Mouse (Mus musculus): ENCODE results near the gene Abl2. TPM values are rescaled to one million over a fixed set of nuclear protein-coding genes. Genes with fewer than 3 reads are reported as not detected.
A peak's percentile ranks its signal among the peaks of the same experiment; 100 is the strongest.

Gene Abl2
- total and polyA plus RNA-seq, 2 experiments from 2014 or later: 4.6 to 29.2 TPM

DNA sequence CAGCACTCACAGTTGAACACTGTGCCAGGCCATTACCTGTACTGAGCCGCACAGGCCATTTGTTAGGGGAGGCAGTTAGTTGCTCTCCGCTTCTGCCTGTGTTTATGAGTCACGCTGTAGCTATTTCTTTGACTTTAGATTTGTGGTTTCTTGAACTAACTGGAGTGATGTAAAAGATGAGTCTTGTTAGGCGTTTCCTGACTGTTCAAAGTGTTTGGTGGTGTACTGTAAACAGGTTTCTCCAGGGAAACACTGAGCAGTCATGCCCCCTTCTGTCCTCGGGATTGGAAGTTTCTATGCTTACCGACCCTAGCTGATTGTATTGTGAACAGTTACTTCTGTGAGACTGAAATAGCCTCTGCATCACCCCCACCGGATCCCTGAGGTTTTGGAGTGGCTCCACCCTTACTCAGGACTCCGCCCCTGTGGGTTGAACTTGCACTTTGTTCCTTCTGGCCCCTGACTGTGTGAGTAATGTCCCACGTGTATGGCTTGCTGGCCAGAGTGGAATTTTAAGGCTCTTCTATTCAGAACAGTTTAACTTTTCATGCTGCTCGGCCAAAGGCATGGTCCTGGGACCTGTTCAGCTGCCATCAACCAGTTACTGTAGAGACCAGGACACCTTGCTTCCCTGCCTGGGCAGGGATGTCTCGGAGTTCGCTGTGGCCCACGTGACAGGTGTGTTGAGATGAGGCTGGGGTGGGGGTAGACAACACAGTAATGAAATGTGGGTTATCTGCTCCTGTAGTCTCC lies 57.0 kb downstream of the Abl2 start:
- Histone ChIP-seq H3K27ac (ENCODE audit: low read depth, low read length) (no peak overlapping the region), H3K4me3 (ENCODE audit: low read depth, low read length) (no peak overlapping the region), H3K27me3 (ENCODE audit: insufficient read depth, low read length) (no peaks in the 10 kb centered on the region), H3K9ac (no peak overlapping the region), H3K4me2 (ENCODE audit: low read depth) (no peak overlapping the region), H3K9me3 (ENCODE audit: low read length) (no peaks in the 10 kb centered on the region), H3K4me1 (ENCODE audit: insufficient read depth) (peaks cover 6% of the 10 kb centered on the region; the same call in 1 of the 2 replicates), H3K36me3 (ENCODE audit: insufficient read depth) (no peaks in the 10 kb centered on the region)
- DNase-seq (no peak), ATAC-seq (peak; percentile 27; the same call in 1 of the 2 replicates)
- 29% methylated on average over 13 of the region's 13 CpGs for WGBS
- TF ChIP-seq CTCF (IDR thresholded peaks at IDR 0.05; ENCODE audit: low read depth): no peak

DNA sequence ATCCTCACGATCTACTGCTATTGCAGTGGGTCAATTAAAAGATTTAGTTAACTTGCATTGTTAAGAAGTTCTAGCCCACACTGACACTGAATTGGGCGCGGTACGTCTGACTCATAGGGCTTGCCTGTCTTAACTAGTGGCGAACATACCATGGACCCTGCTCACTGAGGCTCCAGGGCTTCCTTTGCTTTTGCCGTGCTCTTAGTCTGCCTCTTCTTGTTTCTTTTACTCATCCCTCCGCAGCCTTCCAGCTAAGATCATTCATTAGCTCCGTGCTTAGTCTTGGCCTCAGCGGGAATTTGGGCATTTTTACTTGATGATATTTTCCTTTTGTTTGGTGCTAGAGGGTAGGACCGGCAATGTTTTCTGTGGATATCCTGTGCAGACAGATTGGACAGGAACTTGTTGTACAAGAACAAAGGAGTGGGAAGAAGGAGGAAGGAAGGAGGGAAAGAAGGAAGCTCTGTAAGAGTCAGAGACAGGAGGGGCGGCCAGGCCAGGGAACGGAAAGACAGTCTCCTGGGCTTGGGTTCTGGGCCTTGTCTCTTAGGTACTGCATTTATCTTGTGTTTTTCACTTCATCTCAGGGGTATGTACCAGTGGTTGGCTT lies 58.5 kb downstream of the Abl2 start:
- H3K27me3 ChIP-seq (ENCODE audit: insufficient read depth, low read length): no peaks in the 10 kb centered on the region
- peaks cover 6% of the 10 kb centered on the region; the same call in 1 of the 2 replicates for H3K4me1 ChIP-seq (ENCODE audit: insufficient read depth)
- no peak overlapping the region for H3K27ac ChIP-seq (ENCODE audit: low read depth, low read length)
- 32% methylated on average over 12 of the region's 12 CpGs for WGBS
- no peak overlapping the region for H3K4me3 ChIP-seq (ENCODE audit: low read depth, low read length)
- H3K9me3 ChIP-seq (ENCODE audit: low read length): no peaks in the 10 kb centered on the region
- no peak for TF ChIP-seq CTCF (IDR thresholded peaks at IDR 0.05; ENCODE audit: low read depth)
- H3K36me3 ChIP-seq (ENCODE audit: insufficient read depth): no peaks in the 10 kb centered on the region; the same call in 1 of the 2 replicates
- ATAC-seq: no peak
- H3K9ac ChIP-seq: no peak overlapping the region
- DNase-seq: no peak
- H3K4me2 ChIP-seq (ENCODE audit: low read depth): no peak overlapping the region

DNA sequence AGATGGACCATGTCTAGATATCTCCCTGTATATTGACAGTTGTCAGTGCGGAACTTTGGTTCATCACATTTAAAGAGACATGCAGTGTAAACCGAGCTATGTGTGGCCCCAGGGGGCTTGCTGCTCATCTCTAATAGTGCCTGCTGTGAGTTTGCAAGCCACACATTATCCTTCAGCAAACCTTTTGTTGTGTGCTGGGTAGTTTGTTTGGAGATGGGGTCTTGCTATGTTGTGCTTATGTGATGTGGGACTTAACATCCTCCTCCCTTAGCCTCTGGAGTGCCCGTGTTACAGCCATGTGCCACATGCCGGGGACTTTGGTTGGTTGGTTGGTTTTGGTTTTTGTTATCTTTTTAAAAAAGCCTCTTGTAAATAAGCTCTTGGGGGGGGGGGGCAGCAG lies 59.2 kb downstream of the Abl2 start:
- no peak for ATAC-seq
- Histone ChIP-seq H3K9me3 (ENCODE audit: low read length) (no peaks in the 10 kb centered on the region), H3K36me3 (ENCODE audit: insufficient read depth) (peaks cover 6% of the 10 kb centered on the region; the same call in 1 of the 2 replicates), H3K9ac (no peak overlapping the region), H3K27me3 (ENCODE audit: insufficient read depth, low read length) (no peaks in the 10 kb centered on the region), H3K27ac (ENCODE audit: low read depth, low read length) (no peak overlapping the region), H3K4me3 (ENCODE audit: low read depth, low read length) (no peak overlapping the region), H3K4me1 (ENCODE audit: insufficient read depth) (peaks cover 6% of the 10 kb centered on the region; the same call in 1 of the 2 replicates), H3K4me2 (ENCODE audit: low read depth) (no peak overlapping the region)
- WGBS: 60% methylated on average over 4 of the region's 4 CpGs
- TF ChIP-seq CTCF (IDR thresholded peaks at IDR 0.05; ENCODE audit: low read depth): no peak
- no peak for DNase-seq

DNA sequence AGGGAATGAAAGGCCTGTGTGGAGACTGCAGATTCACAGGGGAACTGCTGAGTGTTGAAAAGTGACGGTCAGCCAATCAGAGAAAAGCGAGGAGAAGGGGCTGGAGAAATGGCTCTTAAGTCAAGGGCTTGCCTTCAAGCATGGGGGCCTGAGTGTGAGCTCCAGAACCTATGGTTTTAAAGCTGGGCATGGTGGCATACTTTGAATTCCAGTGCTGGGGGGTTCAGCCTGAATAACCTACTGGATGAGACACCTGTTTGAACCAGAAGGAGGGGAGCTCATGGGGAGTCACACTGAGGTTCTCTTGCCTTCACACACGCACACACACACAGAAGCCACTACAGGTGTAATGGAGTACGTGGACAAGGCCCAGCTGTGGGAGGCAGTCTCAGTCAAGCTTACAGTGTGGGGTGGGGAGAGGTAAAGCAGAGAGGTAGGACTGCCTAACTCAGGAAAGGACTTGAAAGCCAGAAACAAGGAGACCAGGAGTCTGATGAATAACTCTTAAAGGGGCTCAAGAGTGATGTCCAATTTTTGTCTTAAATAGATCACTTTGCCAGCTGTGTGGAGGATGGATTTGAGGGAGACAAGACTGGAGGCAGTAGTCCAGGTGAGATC lies 61.8 kb downstream of the Abl2 start:
- ATAC-seq (no peak), DNase-seq (no peak)
- Histone ChIP-seq H3K4me2 (ENCODE audit: low read depth) (no peak overlapping the region), H3K27ac (ENCODE audit: low read depth, low read length) (0 out of 2 replicates have a peak overlapping the region, but pooled peaks have one; percentile 29), H3K4me1 (ENCODE audit: insufficient read depth) (peaks cover 3% of the 10 kb centered on the region; the same call in 1 of the 2 replicates), H3K9ac (no peak overlapping the region), H3K36me3 (ENCODE audit: insufficient read depth) (peaks cover 16% of the 10 kb centered on the region; the same call in 1 of the 2 replicates), H3K27me3 (ENCODE audit: insufficient read depth, low read length) (no peaks in the 10 kb centered on the region), H3K4me3 (ENCODE audit: low read depth, low read length) (no peak overlapping the region), H3K9me3 (ENCODE audit: low read length) (no peaks in the 10 kb centered on the region)
- 70% methylated on average over 4 of the region's 4 CpGs for WGBS
- TF ChIP-seq CTCF (IDR thresholded peaks at IDR 0.05; ENCODE audit: low read depth): no peak

DNA sequence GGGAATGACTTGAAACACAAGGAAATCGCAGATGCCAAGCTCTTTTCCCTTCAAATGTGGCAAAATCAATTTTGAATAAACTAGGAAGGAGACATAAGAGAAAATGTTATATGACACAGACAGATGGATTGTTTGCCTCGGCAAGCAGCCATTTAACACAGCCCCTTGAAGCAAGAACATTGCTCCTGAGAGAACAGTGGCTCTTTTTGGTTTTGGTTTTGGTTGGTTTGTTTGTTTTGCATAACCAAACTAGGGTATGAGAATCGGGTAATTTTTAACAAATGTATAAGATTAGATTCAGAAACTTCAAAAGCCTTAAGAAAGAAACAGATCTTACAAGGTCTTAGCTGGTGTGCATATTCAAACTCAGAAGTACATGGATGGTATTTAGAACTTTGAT lies 62.4 kb downstream of the Abl2 start:
- DNase-seq (no peak), ATAC-seq (no peak)
- Histone ChIP-seq H3K9ac (no peak overlapping the region), H3K9me3 (ENCODE audit: low read length) (no peaks in the 10 kb centered on the region), H3K27me3 (ENCODE audit: insufficient read depth, low read length) (no peaks in the 10 kb centered on the region), H3K36me3 (ENCODE audit: insufficient read depth) (peaks cover 19% of the 10 kb centered on the region; the same call in 1 of the 2 replicates), H3K4me1 (ENCODE audit: insufficient read depth) (peaks cover 3% of the 10 kb centered on the region; the same call in 1 of the 2 replicates), H3K4me3 (ENCODE audit: low read depth, low read length) (no peak overlapping the region), H3K27ac (ENCODE audit: low read depth, low read length) (0 out of 2 replicates have a peak overlapping the region, but pooled peaks have one; percentile 29), H3K4me2 (ENCODE audit: low read depth) (no peak overlapping the region)
- TF ChIP-seq CTCF (IDR thresholded peaks at IDR 0.05; ENCODE audit: low read depth): no peak
- WGBS: 69% methylated on average over 3 of the region's 3 CpGs

DNA sequence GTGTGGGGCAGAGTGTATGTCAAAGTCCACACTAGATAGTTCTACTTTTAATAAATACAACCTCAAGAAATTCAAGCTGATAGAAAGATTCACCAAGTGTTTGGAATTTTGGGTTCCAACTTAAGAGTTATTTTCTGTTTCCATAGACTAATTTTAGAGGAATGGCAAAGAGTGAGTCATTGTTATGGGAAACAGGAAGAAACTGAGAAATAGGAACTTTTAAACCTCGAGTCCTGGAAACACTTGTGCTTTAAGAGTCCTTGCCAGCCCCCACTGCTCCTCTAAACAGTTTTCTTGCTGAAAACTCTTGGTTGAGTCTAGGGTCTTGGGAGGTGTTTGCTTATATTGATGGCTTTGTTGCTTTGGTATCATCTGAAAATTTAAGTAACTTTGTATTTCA lies 65.6 kb downstream of the Abl2 start:
- 76% methylated on average over 1 of the region's 1 CpGs for WGBS
- Histone ChIP-seq H3K9ac (no peak overlapping the region), H3K27ac (ENCODE audit: low read depth, low read length) (no peak overlapping the region), H3K4me1 (ENCODE audit: insufficient read depth) (no peaks in the 10 kb centered on the region), H3K4me3 (ENCODE audit: low read depth, low read length) (no peak overlapping the region), H3K9me3 (ENCODE audit: low read length) (no peaks in the 10 kb centered on the region), H3K27me3 (ENCODE audit: insufficient read depth, low read length) (no peaks in the 10 kb centered on the region), H3K36me3 (ENCODE audit: insufficient read depth) (peaks cover 21% of the 10 kb centered on the region; the same call in 1 of the 2 replicates), H3K4me2 (ENCODE audit: low read depth) (no peak overlapping the region)
- ATAC-seq (no peak), DNase-seq (no peak)
- no peak for TF ChIP-seq CTCF (IDR thresholded peaks at IDR 0.05; ENCODE audit: low read depth)

Measured in forebrain, postnatal 0 days (tissue).